Mouse (Mus musculus): ENCODE measurements around the gene Khdrbs2. TPM values are rescaled to one million over a fixed set of nuclear protein-coding genes. Genes with fewer than 3 reads are reported as not detected.
"Not testable (repeated sequence)": the region's sequence is repeated elsewhere in the genome, so short reads cannot be mapped to it uniquely, and the experiment has no call there.

Gene Khdrbs2
- total and polyA plus RNA-seq, 2 experiments, result not detected

DNA sequence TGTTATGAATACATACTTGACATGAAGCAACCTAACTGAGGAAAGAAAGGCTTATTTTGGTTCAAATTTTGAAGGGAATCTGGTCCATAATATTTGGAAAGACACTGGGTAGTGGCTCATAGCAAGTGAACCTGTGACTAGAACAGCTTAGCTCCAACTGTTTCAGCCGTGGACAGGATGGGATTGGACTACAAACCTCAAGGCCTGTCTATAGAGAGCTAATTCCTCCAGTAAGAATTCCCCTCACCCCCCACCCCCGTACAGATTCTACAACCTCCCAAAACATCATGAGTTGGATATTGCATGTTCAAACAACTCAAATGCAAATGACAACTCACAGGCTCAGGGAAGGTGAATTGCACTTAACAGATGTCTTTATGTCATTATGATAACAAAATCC, 298.5 kb downstream of the Khdrbs2 start:
- DNase-seq (ENCODE audit: extremely low read depth, low read depth, low spot score), result no peak

DNA sequence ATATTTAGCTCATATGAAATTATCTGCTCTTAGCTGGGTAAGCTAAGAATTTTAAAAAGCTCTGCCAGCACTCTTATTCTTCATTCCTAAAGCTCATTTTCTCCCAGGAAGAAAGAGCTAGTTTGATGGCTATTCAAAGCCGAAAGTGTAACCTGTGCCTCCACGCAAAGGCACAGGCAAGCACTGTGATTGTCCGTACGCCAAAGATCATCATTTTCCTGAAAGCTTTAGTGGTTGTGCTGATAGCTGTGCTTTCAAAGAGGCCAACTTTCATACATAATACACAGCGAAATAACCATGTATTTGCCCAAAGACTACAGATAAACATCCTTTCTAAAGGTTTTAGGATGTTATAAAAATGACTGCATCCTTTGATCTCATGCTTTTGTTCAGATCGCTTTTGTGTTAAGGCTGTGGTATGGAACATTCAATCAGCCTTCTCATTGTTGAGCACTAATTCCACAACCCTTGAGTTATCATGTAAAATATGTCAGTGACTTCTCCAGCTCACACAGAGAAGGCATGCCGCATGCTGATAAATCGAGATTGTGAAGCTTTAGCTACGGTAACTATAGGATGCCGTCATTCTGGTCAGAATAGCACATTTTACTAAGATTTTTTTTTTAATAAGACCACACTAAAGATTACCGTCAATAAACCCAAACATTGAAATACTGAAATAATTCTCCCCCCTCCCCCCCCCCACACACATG, 299.1 kb downstream of the Khdrbs2 start:
- Histone ChIP-seq H3K4me1 (ENCODE audit: control insufficient read depth, insufficient read depth, low read length) (no peaks in the 10 kb centered on the region), H3K36me3 (ENCODE audit: control insufficient read depth, insufficient read depth, low read length) (no peaks in the 10 kb centered on the region), H3K27me3 (ENCODE audit: control insufficient read depth, insufficient read depth, low read length) (no peaks in the 10 kb centered on the region), H3K27ac (replicated peaks; ENCODE audit: insufficient read depth, low read depth, low read length) (no peak overlapping the region), H3K79me2 (ENCODE audit: control insufficient read depth, insufficient read depth, low read length) (no peaks in the 10 kb centered on the region), H3K4me3 (ENCODE audit: insufficient read depth, low read depth, low read length) (no peak overlapping the region), H3K9ac (ENCODE audit: low read depth, low read length) (no peak overlapping the region)
- DNase-seq (ENCODE audit: extremely low read depth, low read depth, low spot score), result no peak
- TF ChIP-seq POLR2A (IDR thresholded peaks at IDR 0.05; ENCODE audit: extremely low read depth, insufficient read depth, low read length), result no peak
- TF ChIP-seq CTCF (IDR thresholded peaks at IDR 0.05; ENCODE audit: low read depth, low read length), result no peak
- WGBS, result 86% methylated on average over 11 of the region's 11 CpGs

More for the DNA sequence above, 298.5 kb downstream of the Khdrbs2 start:
- 58% methylated on average over 2 of the region's 2 CpGs for WGBS
- no peaks in the 10 kb centered on the region for H3K27me3 ChIP-seq (ENCODE audit: control insufficient read depth, insufficient read depth, low read length)
- H3K27ac ChIP-seq (replicated peaks; ENCODE audit: insufficient read depth, low read depth, low read length), result no peak overlapping the region
- no peaks in the 10 kb centered on the region for H3K36me3 ChIP-seq (ENCODE audit: control insufficient read depth, insufficient read depth, low read length)
- no peak overlapping the region for H3K4me3 ChIP-seq (ENCODE audit: insufficient read depth, low read depth, low read length)
- no peak overlapping the region for H3K9ac ChIP-seq (ENCODE audit: low read depth, low read length)
- no peaks in the 10 kb centered on the region for H3K4me1 ChIP-seq (ENCODE audit: control insufficient read depth, insufficient read depth, low read length)
- no peaks in the 10 kb centered on the region for H3K79me2 ChIP-seq (ENCODE audit: control insufficient read depth, insufficient read depth, low read length)
- TF ChIP-seq POLR2A (IDR thresholded peaks at IDR 0.05; ENCODE audit: extremely low read depth, insufficient read depth, low read length) (no peak), CTCF (IDR thresholded peaks at IDR 0.05; ENCODE audit: low read depth, low read length) (no peak)

DNA sequence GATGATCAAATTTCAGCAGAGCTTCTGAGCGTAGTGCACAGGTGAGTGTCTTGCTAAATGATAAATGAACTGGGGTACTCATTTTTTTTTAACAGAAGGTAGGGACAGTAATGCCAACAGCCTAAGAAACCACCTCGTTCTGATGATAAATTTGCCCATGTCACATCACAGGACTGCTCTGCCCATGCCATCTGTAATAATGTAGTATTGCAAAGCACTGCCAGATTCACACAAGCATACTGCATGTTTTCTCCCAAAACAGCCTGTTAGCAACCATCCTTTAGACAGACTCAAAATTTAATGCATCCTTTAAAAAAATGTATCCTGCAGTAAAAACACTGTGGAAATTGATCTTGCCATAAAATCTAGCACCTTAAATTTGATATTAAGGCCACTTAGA, 315.4 kb downstream of the Khdrbs2 start:
- H3K4me3 ChIP-seq (ENCODE audit: insufficient read depth, low read depth, low read length), result no peak overlapping the region
- H3K27ac ChIP-seq (replicated peaks; ENCODE audit: insufficient read depth, low read depth, low read length), result no peak overlapping the region
- no peaks in the 10 kb centered on the region for H3K79me2 ChIP-seq (ENCODE audit: control insufficient read depth, insufficient read depth, low read length)
- no peaks in the 10 kb centered on the region for H3K4me1 ChIP-seq (ENCODE audit: control insufficient read depth, insufficient read depth, low read length)
- WGBS, result 65% methylated on average over 2 of the region's 2 CpGs
- H3K9ac ChIP-seq (ENCODE audit: low read depth, low read length), result no peak overlapping the region
- H3K27me3 ChIP-seq (ENCODE audit: control insufficient read depth, insufficient read depth, low read length), result no peaks in the 10 kb centered on the region
- H3K36me3 ChIP-seq (ENCODE audit: control insufficient read depth, insufficient read depth, low read length), result no peaks in the 10 kb centered on the region
- TF ChIP-seq POLR2A (IDR thresholded peaks at IDR 0.05; ENCODE audit: extremely low read depth, insufficient read depth, low read length), result no peak
- DNase-seq (ENCODE audit: extremely low read depth, low read depth, low spot score), result no peak

DNA sequence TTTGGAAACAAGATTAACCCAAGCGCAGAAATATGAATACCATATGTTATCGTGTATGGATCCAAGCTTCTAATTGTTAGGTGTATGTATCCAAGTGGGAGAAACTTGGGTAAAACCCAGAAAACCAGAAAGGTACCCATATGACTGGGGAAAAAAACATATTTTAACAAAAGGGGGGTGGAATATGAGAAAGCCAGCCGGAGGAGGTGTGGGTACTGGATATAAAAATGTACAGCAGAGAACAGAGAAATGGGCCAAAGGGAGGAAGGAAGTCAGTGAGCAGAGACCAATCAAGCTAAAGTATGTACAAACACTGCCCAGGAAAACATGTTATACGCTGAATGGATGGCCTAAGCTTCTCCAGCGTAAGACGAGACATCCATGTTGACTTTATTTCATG, 330.9 kb downstream of the Khdrbs2 start:
- no peak for DNase-seq (ENCODE audit: extremely low read depth, low read depth, low spot score)
- H3K27me3 ChIP-seq (ENCODE audit: control insufficient read depth, insufficient read depth, low read length), result no peaks in the 10 kb centered on the region
- H3K4me3 ChIP-seq (ENCODE audit: insufficient read depth, low read depth, low read length), result no peak overlapping the region
- H3K79me2 ChIP-seq (ENCODE audit: control insufficient read depth, insufficient read depth, low read length), result no peaks in the 10 kb centered on the region
- no peaks in the 10 kb centered on the region for H3K4me1 ChIP-seq (ENCODE audit: control insufficient read depth, insufficient read depth, low read length)
- H3K9ac ChIP-seq (ENCODE audit: low read depth, low read length), result no peak overlapping the region
- no peak overlapping the region for H3K27ac ChIP-seq (replicated peaks; ENCODE audit: insufficient read depth, low read depth, low read length)
- TF ChIP-seq POLR2A (IDR thresholded peaks at IDR 0.05; ENCODE audit: extremely low read depth, insufficient read depth, low read length) (no peak), CTCF (IDR thresholded peaks at IDR 0.05; ENCODE audit: low read depth, low read length) (no peak)
- 88% methylated on average over 6 of the region's 6 CpGs for WGBS
- H3K36me3 ChIP-seq (ENCODE audit: control insufficient read depth, insufficient read depth, low read length), result no peaks in the 10 kb centered on the region

DNA sequence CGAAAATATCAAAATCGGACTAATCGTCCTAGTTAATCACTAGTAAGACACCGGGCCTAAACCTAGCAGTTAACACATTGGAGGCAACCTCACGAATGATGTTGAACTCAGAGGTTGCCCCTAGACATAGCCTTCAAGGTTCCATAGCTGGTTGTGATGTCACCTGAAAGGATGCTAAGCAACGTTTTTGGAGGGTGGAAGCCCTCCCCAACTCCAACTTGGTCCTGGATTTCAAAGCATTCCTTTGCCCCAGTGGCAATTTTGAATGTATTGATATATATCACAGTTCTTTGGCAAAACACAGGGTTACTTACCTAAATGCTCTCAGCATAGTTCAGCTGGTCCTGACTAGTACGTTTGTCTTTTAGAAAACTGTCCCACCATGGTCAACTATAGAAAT, 374.7 kb downstream of the Khdrbs2 start, which contains the start of gene Gm5415:
Gene Gm5415 (minus strand): TSS at position 101 of the 400 bp plus-strand sequence.
- H3K79me2 ChIP-seq (ENCODE audit: control insufficient read depth, insufficient read depth, low read length); H3K4me1 ChIP-seq (ENCODE audit: control insufficient read depth, insufficient read depth, low read length); H3K4me3 ChIP-seq (ENCODE audit: insufficient read depth, low read depth, low read length); H3K36me3 ChIP-seq (ENCODE audit: control insufficient read depth, insufficient read depth, low read length); H3K27ac ChIP-seq (replicated peaks; ENCODE audit: insufficient read depth, low read depth, low read length); H3K9ac ChIP-seq (ENCODE audit: low read depth, low read length); H3K27me3 ChIP-seq (ENCODE audit: control insufficient read depth, insufficient read depth, low read length); DNase-seq (ENCODE audit: extremely low read depth, low read depth, low spot score): not testable (repeated sequence)
- 64% methylated on average over 2 of the region's 7 CpGs for WGBS

DNA sequence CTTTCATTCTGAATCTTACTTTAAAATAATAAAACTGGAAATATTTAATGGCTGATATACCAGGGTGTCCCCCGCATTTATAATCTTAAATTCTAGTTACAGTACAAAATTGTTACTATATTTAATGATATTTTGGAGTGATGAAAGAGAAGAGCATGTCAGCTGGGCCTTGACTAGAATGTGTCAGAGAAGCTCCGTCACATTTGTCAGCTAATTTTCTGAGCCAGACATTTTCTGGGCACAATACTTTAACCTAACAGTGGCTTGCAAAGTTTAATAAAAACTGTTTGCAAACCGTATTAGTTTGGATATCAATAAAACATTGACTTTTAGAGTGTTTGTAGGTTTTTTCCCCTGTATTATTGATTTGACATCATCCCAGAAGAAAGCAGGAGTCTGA, 380.9 kb downstream of the Khdrbs2 start:
- Histone ChIP-seq H3K27me3 (ENCODE audit: control insufficient read depth, insufficient read depth, low read length) (no peaks in the 10 kb centered on the region), H3K9ac (ENCODE audit: low read depth, low read length) (no peak overlapping the region), H3K4me1 (ENCODE audit: control insufficient read depth, insufficient read depth, low read length) (no peaks in the 10 kb centered on the region), H3K36me3 (ENCODE audit: control insufficient read depth, insufficient read depth, low read length) (no peaks in the 10 kb centered on the region), H3K4me3 (ENCODE audit: insufficient read depth, low read depth, low read length) (no peak overlapping the region), H3K79me2 (ENCODE audit: control insufficient read depth, insufficient read depth, low read length) (no peaks in the 10 kb centered on the region), H3K27ac (replicated peaks; ENCODE audit: insufficient read depth, low read depth, low read length) (no peak overlapping the region)
- DNase-seq (ENCODE audit: extremely low read depth, low read depth, low spot score), result no peak
- no peak for TF ChIP-seq POLR2A (IDR thresholded peaks at IDR 0.05; ENCODE audit: extremely low read depth, insufficient read depth, low read length)
- no peak for TF ChIP-seq CTCF (IDR thresholded peaks at IDR 0.05; ENCODE audit: low read depth, low read length)
- WGBS, result 69% methylated on average over 3 of the region's 3 CpGs
